Mouse (Mus musculus): ENCODE measurements around the gene Pdzd2.

Pdzd2 gene

DNA sequence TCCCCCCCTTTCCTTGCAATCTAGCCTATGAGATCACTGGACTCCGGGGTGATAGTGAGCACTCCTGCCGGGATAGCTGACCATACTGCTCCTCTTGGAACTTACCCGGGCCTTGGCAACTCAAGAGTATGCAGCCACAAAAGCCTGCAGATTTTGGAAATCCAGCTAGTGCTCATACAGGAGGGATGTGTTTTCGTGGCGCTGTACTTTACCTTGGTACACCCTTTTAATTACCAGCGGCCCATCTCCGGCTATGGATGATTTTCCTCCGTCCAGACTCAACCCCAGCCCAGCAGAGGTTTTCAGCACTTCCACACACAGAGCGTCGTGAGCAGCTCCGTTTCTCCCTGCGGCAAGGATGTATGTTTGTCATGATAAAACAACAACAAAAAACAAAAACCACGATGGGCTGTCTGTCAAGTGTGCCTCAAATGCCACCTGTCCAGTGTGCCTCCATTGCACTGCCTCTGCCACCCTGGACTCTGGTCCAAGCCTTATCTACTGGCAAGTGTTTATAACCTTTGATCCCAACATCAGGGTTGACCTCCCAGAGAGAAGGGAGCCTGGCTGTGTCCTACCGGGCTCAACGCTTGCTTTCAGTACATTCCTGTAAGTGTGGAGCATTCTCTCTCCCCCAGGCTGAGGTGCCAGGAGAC is 374.2 kb downstream of the Pdzd2 start:
- in situ Hi-C loops (cut with MboI; ENCODE audit: low sequenced_read_pairs) = no loop called here

DNA sequence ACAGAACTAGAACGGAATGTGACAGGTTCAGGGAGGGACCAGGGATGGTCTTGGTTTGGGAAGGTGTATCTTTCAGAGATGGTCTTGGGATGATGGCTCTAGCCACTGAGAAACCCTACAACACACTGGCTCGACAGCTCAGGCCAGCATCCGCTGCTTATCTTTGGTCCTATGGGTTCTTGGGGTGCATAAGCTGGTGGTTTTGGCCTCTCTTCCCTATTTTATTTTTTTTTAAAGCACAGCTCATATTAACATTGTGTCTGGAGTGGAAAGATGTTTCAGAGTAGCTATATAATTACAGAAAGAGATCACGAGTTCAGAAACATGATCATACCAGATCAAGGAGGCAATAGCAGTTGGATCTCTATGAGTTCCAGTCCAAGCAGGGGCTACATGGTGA is 375.6 kb downstream of the Pdzd2 start:
- in situ Hi-C loops (cut with MboI; ENCODE audit: low sequenced_read_pairs) = no loop called here

DNA sequence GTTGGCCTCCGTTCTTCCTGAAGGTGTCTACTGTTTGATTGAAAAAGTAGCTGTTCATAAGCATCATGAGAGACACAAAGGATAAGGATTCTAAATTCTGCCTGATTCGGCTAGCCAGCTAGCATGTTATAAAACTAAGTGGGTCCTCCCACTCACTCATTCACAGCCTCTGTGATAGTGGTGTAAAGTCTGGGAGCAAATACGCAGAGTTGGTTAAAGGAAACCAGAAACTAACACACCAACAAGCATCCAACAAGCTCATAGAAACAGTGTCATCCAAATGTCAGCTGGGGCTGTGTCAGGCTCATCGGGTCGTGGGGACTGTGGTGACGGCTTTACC is 377.1 kb downstream of the Pdzd2 start:
- in situ Hi-C loops (cut with MboI; ENCODE audit: low sequenced_read_pairs) = no loop called here

DNA sequence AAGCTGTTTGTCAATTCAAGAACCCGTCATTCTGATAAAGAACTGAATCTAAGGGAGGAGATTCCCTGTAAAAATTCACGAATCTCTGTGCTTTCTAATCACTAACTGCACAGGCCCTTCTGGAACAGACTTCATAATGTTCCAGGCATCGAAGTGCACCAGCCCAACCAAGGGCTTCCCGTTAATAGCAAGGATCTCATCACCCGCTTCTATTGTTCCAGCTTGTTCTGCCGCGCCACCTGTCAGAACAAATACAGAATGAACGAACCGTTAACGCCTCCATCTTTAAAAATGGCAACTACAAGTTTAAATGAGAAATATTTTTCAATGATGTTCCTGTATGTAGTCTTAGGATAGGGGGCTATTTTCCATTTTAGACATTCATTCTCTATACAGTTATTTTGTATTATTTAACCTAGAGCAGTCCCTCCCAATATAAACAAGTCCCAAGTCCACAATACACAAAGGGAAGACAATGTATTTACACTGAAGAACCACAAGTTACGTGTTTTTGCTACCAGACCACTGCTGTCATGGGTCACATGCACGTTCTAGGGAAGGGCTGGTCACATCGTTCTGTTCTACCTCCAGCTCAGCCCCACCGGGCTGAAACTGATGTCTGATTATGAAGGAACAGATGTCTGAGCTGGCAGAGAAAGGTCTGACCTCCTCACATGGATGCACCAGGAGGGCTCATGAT is 377.6 kb downstream of the Pdzd2 start:
- in situ Hi-C loops (cut with MboI; ENCODE audit: low sequenced_read_pairs) = no loop called here

DNA sequence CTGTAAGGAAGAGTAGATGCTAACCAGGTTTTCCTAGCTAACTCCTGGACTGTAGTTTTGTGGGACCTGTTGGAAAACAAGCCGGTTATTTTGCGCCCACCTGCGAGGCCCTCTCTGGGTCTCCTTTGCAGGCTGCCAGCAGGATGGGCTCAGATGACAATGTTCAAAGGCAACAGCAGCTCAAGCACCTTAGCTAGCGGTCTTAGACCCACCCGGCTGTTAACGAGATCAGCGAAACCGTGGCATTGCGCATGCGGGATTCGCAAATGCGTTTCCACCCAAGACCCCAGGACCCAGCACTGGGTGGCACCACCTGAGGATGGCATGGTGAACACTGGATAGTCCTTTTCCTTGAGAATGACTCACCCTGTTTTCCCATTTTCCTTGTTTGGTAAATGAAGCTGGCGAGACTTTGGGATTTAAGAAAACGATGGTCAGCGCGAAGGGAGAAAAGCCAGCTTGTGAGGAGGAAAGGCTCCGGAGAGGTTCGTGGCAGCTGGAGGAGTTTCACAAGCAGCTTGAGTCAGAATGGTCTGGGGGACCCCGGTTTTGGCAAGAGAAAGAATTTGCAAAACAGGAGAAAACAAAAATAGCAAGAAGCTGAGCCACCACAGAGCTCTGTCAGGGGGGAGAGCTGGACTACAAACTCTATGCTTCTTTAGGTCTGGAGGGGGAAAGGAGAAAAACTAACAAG is 379.1 kb downstream of the Pdzd2 start:
- in situ Hi-C loops (cut with MboI; ENCODE audit: low sequenced_read_pairs) = no loop called here

DNA sequence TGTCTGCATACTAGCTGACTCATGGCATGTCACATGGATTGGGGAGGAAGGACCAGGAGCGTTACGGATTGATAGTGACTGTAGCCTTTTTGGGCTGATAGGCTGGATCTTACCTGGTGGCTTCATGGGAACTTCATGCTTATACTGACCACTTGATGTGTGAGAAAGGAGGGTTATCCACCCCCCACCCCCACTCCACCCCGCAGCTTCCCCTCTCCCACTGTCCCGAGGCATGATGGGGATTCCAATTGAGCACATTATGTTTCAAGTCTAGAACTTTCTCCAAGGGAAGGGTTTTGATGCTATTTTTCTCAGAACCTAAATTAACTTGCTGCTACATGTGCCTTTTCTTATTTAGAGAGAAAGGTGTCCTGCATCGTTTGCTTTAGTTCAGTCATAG is 381.3 kb downstream of the Pdzd2 start:
- in situ Hi-C loops (cut with MboI; ENCODE audit: low sequenced_read_pairs) = no loop called here

DNA sequence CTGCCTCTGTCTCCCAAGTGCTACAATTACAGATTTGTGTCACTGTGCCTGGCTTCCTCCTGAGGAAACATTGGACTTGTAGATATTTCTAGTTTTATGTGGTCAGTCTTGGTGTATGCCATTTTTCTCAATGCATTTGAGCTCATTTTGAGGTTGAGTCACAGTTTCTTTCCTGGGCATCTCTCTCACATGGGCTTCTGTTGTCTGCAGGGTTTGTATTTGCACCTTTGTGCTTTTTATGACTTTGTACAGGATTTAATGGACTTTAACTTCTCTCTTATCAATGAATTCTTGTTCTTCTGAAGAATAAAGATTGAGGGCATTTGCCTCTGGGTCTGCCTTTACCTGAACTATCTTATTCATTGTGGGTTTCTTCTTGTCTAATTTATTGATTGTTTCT is 382.3 kb downstream of the Pdzd2 start:
- in situ Hi-C loops (cut with MboI; ENCODE audit: low sequenced_read_pairs) = no loop called here

DNA sequence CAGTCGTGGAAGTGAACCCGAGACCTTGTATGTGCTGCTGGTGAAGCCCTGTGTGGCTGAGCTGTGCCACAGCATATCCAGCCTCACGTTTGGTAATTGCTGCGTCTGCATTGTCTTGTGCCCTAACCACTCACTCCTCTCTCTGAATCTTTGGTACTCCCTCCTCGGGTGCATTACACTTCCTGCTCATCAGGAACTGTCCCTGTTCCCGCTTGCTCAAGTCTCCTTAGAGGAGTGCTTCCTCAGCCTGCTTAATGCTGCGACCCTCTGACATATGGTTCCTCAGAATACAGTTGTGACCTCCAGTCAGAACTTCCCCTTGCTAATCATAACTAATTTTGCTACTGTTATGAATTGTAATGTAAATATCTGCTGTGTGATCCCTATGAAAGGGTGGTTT is 383.8 kb downstream of the Pdzd2 start:
- in situ Hi-C loops (cut with MboI; ENCODE audit: low sequenced_read_pairs) = no loop called here

DNA sequence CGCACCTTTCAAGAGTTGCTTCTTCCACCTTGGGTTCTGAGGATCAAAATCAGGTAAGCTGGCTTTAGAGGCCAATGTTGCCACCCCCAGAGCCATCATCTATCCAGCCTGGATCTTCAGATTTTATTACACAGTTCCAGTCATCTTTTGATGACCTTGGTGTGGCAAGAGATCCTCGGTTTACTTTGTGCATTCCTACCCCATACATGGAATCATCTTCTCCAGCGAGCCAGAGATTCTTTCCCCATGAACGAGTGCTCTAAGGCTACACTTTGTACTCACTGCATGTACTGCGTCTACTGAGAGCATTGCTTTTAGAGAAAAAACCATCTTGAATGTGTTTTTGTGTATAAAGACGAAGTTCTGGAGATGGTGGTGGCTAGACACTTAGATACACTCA is 384.5 kb downstream of the Pdzd2 start:
- in situ Hi-C loops (cut with MboI; ENCODE audit: low sequenced_read_pairs) = no loop called here

DNA sequence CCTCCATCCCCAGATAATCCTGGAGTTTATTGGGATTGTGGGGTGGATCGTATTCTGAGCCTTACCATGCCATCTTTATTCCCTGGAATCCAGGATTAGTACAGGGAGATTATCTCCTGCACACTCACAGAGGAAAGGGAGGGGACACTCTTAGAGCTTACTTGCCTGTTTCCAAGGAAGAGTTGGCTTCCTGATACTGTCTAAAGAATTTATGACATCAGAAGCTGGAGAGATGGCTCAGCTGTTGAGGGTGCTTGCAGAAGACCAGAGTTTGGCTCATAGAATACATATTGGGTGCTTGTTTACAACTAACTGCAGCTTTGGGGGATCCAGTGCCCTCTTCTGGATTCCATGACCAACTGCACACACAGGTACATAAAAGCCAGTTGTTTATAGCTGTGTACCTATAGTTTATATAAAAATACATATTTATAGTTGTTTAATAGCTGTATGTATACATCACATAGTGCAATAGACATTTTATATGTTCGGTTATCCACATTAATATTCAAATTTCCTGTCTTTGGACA is 385.4 kb downstream of the Pdzd2 start:
- in situ Hi-C loops (cut with MboI; ENCODE audit: low sequenced_read_pairs) = no loop called here

DNA sequence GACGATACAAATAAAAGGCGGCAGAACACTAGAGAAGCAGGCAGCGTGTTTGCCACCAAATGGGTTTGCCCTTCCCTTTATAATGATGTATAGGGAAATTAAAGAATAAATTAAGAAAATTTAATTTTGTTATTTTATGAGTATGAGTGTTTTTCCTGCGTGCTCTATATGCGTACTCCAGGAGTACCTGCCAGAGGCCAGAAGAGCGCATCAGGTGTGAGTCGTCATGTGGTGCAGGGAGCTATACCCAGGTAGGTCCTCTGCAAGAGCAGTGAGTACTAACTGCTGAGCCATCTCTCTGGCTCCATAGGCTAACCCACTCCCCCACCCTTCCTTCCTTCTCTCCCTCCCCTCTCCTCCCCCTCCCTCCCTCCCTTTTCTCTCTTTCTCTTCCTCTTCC is 388.3 kb downstream of the Pdzd2 start:
- in situ Hi-C loops (cut with MboI; ENCODE audit: low sequenced_read_pairs) = no loop called here

DNA sequence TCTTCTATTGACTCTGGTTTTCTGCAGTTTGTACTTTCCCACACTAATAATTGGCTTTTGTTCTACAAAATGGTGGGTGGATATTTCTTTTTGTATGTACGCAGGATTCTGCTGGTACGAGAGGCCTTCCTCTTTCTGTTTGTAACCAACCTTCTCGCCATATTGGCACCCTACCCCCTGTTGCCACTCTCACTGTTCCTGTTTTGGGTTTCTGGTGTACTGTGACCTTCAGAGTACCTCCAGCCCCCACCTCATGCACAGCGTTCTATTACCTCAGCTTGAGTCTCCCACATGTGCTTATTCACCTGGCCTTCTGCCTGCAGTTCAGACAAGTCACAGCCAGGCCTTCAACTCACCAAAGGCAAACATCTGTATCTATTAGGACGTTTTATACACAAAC is 389.9 kb downstream of the Pdzd2 start:
- in situ Hi-C loops (cut with MboI; ENCODE audit: low sequenced_read_pairs) = no loop called here

DNA sequence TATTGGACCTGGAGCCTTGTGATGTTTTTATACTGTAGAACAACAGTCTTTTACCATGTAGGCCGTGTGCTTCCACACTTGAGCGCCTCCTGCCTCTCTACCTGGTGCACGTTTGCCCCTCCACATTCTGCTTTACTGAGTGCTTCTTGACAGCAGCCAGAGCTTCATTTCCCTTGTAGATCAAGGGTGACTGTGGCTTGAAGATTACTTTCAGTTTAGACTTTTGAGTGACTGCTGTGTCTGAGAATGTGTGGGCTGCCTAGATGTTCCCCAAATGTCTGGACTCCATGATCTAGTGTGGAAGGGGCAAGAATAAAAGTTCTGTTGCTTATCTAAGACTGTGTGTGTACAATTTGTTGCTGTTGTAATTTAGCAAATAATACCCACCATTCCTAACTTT is 390.8 kb downstream of the Pdzd2 start:
- in situ Hi-C loops (cut with MboI; ENCODE audit: low sequenced_read_pairs) = no loop called here

DNA sequence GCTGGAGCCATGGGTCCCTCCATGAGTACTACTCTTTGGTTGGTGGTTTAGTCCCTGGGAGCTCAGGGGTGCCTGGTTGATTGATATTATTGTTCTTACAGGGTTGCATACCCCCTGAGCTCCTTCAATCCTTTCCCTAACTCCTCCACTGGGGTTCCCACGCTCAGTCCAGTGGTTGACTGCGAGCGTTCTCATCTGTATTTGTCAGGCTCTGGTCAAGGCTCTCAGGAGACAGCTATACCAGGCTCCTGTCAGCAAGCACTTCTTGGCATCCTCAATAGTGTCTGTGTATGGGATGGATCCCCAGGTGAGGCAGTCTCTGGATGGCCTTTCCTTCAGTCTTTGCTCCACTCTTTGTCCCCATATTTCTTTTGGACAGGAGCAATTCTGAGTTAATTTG is 392.8 kb downstream of the Pdzd2 start:
- in situ Hi-C loops (cut with MboI; ENCODE audit: low sequenced_read_pairs) = no loop called here

DNA sequence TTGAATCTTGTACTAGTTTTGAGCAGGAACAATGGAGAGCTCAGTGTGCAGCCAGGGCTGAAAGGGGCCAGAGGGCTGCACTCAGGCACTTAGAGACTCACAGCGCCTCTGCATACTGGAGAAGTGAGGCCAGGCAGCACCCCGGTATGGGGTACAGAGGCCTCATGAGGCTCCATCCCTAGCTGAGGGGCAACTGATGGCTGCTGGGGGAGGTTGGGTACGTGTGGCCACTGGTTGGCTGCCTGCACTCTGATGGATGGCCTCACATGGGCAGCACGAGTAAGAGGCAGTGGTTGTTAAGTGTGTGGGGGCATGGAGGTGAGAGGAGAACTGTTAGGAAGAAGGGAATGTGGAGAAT is 398.3 kb downstream of the Pdzd2 start:
- in situ Hi-C loops (cut with MboI; ENCODE audit: low sequenced_read_pairs) = no loop called here

DNA sequence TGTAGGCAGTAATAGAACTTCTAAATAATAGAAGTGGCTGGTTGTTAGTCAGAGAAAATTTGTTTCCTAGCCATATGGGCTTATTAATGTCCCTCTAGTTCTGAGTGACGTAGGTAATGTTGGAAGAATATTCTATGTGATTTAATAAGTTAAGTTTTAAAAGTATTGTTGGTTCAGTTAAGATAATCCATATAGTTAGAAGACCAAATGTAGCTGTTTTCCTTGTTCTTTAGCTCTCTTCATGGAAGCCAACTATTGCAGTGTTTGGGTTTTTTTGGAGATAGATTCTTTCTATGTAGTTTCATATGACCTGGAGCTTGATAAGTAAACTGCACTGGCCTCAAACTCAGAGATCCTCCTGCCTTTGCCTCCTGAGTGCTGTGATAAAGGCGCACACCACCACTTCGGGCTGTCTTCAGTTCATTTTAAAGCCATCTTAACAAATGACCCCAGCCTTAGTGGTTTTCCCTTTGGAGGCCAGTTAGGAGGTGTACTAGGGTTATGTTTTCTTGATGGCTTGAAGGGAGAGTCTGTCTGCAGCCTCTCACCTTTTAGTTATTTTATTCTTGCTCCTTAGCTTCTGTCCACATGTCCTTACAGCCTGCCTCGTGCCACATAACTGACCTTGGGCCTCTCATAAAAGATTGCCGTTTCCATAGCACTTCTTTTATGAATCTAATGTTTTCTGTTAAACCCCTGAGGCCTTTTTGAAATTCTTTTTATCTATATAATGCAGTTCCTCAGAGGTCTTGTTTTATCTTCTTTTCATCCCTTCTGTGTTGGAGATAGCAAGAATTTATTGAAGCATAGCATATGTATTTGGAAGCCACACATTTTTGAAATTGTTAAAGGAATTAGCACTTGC is 399.0 kb downstream of the Pdzd2 start:
- in situ Hi-C loops (cut with MboI; ENCODE audit: low sequenced_read_pairs) = no loop called here

DNA sequence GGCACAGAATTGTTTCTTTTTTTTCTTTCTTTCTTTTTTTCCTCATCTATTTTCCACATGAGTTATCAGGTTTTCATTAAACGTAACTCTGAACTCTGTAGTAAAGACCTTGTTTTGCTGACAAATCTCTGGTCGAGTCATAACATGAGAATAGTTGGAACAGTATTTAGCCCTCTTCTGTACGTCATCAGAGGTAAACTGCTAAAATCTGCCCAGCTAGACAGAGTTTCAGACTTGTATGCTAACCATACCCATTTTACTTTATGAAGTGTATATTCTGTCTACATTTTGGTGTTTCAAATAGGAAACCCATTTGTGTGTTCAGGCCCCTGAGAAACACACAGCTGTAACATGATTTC is 402.0 kb downstream of the Pdzd2 start:
- in situ Hi-C loops (cut with MboI; ENCODE audit: low sequenced_read_pairs) = no loop called here

DNA sequence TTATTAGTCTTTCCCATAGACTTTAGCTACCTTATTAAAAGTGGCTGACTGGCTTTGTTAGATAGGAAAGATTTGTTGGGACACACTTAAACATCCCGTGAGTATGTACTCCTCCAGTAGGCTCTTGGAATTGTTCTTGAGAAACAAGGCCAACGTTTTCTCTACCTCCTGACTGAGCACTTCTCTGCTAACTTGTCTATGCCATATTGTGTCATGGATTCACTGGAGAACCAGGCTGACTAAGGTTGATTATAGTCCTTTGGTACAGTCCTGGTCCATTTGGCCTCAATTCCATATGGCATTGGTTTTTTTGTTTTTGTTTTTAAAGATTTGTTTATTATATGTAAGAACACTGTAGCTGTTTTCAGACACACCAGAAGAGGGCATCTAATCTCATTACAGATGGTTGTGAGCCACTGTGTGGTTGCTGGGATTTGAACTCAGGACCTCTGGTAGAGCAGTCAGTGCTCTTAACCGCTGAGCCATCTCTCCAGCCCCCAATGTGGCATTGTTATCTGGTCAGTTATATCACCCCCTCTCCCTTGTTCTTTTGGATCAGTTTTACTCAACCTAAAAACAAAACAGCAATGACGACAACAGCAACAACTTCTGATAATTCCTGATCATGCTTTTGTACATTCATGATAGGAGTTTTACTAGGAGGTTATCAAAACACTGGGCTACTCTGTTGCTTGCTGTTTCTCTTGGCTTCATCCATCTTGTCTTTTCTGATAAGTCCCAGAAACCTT is 402.5 kb downstream of the Pdzd2 start:
- in situ Hi-C loops (cut with MboI; ENCODE audit: low sequenced_read_pairs) = no loop called here

DNA sequence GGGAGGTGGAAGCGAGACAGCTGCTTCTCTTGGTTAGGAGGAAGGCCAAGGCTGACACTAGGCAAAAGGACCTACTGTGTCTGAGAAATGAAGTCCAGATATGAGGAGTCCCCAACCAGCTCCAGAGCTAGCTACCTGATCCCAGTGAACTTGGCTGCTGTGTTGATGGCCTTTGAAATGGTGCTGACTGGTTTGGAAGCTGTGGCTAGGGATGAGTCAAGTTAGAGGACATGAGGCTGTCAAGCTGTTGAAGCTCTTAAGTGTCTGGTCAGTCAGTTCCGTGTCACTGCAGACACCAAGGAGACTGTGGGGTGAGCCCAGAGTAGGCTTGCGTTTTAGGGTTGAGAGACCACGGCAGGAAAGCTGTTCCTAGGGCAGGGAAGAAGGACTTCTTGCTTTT is 405.3 kb downstream of the Pdzd2 start:
- in situ Hi-C loops (cut with MboI; ENCODE audit: low sequenced_read_pairs) = no loop called here

DNA sequence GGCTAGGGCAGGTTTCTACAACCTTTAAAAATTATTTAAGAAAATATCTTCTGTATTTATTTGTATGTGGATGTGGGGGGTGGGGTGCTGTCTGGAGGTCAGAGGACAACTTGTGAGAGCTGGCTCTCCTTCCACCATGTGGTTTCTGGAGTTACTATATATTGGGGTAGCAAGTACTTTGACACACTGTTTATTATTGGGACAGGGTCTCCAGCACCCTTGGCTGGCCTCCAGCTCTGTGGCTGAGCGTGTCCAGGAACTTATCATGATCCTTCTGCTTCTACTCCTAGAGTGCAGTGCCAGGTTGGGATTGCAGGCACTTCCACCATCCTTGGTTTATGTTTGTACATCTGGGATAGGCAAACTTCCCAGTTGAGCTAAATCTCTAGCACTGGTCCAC is 408.4 kb downstream of the Pdzd2 start:
- in situ Hi-C loops (cut with MboI; ENCODE audit: low sequenced_read_pairs) = no loop called here

DNA sequence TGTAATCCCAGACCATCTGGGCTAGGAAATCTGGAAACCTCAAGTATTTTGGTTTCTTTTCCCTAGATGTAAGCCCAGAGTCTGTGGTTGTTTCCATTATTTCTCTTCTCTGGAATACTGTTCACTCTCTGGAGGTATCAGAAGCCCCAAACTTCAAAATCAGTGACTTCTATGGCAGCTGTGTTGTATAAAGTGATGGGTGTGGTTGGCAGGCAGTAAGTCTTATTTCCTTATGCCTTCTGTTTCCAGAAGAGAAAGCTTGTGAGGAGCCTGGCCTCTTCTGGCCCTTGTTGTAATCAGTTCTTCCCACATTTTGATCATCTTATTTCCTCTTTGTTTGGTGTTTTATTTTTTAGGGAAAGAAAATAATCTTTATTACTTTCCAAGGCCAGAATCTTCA is 408.8 kb downstream of the Pdzd2 start:
- in situ Hi-C loops (cut with MboI; ENCODE audit: low sequenced_read_pairs) = no loop called here
